21 mouse cellular contexts compared by ENCODE assay signal in the genomic region with DNA sequence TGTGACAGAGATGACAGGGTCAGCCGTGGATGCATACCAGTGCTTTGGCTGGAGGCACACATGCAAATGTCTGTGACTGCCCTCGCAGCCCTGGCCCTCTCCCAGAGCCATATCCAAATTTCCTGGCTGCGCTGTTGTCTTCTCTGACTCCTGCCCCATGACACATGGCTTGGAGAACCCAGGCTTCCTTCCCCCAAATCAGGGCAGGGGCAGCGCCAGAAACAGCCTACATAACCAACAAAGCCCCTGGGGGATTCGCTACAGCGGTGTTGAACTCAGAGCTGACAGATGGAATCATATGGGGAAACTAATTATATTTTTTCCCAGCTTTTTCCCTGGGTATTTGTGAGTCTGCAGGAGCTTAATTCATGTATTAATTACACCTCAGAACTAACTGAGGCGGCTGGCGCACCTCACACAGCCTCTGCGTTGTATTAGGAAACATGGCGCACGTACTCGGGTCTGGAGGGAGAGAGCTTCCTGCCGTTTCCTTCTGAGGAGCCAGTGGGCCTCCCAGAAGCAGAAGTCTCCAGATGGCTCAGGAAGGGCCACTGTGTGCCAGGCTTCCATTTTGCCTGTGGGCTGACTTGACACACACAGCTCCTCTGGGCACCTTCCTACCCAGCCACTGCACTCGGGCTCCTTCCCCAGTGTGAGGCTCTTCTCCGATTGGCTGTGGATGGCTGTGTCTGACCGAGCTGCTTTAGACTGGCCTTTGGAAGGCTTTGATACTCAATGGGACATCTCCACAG. TPM values are rescaled to one million over a fixed set of nuclear protein-coding genes. Genes with fewer than 3 reads are reported as not detected.
A peak's percentile ranks its signal among the peaks of the same experiment; 100 is the strongest.
DNase-seq lines count a peak whose midpoint lies in the region; ATAC-seq and TF ChIP-seq lines count a peak whose summit lies in the region.
"Had no signal": no experiment of that assay in that cellular context is flagged by ENCODE, and none has a peak within 500 bp of the region (broad histone marks: within the 10 kb centered on the region; RNA-seq: fewer than 3 reads in every experiment).

No protein-coding gene starts in this region.

- no peaks in the 10 kb centered on the region for H3K4me1 ChIP-seq in forebrain, postnatal 0 days (ENCODE audit: insufficient read depth)
- H3K4me1 ChIP-seq in hindbrain, embryonic 16.5 days (ENCODE audit: control insufficient read depth, insufficient read depth, low read depth, low read length) = peaks cover 7% of the 10 kb centered on the region
- H3K4me1 ChIP-seq in neural tube, embryonic 13.5 days (replicated peaks) = peaks cover 12% of the 10 kb centered on the region
- H3K4me1 ChIP-seq: heart, embryonic 12.5 days; kidney, embryonic 15.5 days had no signal

- no peak overlapping the region for H3K9ac ChIP-seq in forebrain, postnatal 0 days
- no peak overlapping the region for H3K9ac ChIP-seq in hindbrain, embryonic 16.5 days (ENCODE audit: low read depth, low read length)
- H3K9ac ChIP-seq in neural tube, embryonic 13.5 days = no peak overlapping the region
- H3K9ac ChIP-seq: heart, embryonic 12.5 days; kidney, embryonic 15.5 days; lung, embryonic 14.5 days had no signal

- H3K36me3 ChIP-seq in forebrain, postnatal 0 days (ENCODE audit: insufficient read depth) = no peaks in the 10 kb centered on the region
- no peaks in the 10 kb centered on the region for H3K36me3 ChIP-seq in hindbrain, embryonic 16.5 days (ENCODE audit: control insufficient read depth, insufficient read depth, low read length)
- H3K36me3 ChIP-seq in neural tube, embryonic 13.5 days = no peaks in the 10 kb centered on the region
- H3K36me3 ChIP-seq: heart, embryonic 12.5 days; kidney, embryonic 15.5 days had no signal

- H3K27ac ChIP-seq in forebrain, postnatal 0 days (ENCODE audit: low read depth, low read length) = no peak overlapping the region
- no peak overlapping the region for H3K27ac ChIP-seq in hindbrain, embryonic 16.5 days (ENCODE audit: low read depth, low read length)
- H3K27ac ChIP-seq in neural tube, embryonic 13.5 days (replicated peaks) = peak overlapping the region; percentile 38; the same call in 1 of the 2 replicates
- H3K27ac ChIP-seq: kidney, embryonic 15.5 days had no signal

- WGBS in forebrain, postnatal 0 days = 66% methylated on average over 16 of the region's 16 CpGs
- WGBS in hindbrain, embryonic 16.5 days = 49% methylated on average over 16 of the region's 16 CpGs
- 51% methylated on average over 16 of the region's 16 CpGs for WGBS in neural tube, embryonic 13.5 days

- peak; percentile 20; the same call in 1 of the 2 replicates for ATAC-seq in forebrain, postnatal 0 days
- peak; percentile 70 for ATAC-seq in hindbrain, embryonic 16.5 days
- peak; percentile 59 for ATAC-seq in neural tube, embryonic 13.5 days (ENCODE audit: low read depth)
- ATAC-seq: intestine, embryonic 16.5 days had no signal

- intact Hi-C loops in left cerebral cortex, postnatal 4 days (cut with DNase I) = no loop called here

- no peak for TF ChIP-seq CTCF in forebrain, postnatal 0 days (IDR thresholded peaks at IDR 0.05; ENCODE audit: low read depth)

- H3K9me3 ChIP-seq in forebrain, postnatal 0 days (ENCODE audit: low read length) = no peaks in the 10 kb centered on the region
- H3K9me3 ChIP-seq in hindbrain, embryonic 16.5 days (ENCODE audit: control insufficient read depth, low read length) = no peaks in the 10 kb centered on the region
- H3K9me3 ChIP-seq in neural tube, embryonic 13.5 days = no peaks in the 10 kb centered on the region
- H3K9me3 ChIP-seq: heart, embryonic 12.5 days; kidney, embryonic 15.5 days had no signal

- no peak overlapping the region for H3K4me3 ChIP-seq in forebrain, postnatal 0 days (ENCODE audit: low read depth, low read length)
- no peak overlapping the region for H3K4me3 ChIP-seq in hindbrain, embryonic 16.5 days (ENCODE audit: low read length)
- H3K4me3 ChIP-seq in neural tube, embryonic 13.5 days = no peak overlapping the region
- H3K4me3 ChIP-seq: heart, embryonic 12.5 days; kidney, embryonic 15.5 days had no signal

- peak; percentile 72 for DNase-seq in left cerebral cortex, postnatal 4 days
- no peak for DNase-seq in left cerebral cortex, adult 9 months (ENCODE audit: low spot score in 2 of 2)
- DNase-seq in forebrain, postnatal 0 days = no peak
- DNase-seq in gastrocnemius, postnatal 10 days = no peak
- no peak for DNase-seq in right cerebral cortex, postnatal 25 days
- DNase-seq: cerebellum, adult 9-11 months; heart, postnatal 36 days; layer of hippocampus, postnatal 36 days; lung, embryonic 14.5 days; right cerebral cortex, adult 18-20 months; spleen, adult 18-20 months; thymus, postnatal 14 days had no signal

- H3K27me3 ChIP-seq in forebrain, postnatal 0 days (ENCODE audit: insufficient read depth, low read length) = no peaks in the 10 kb centered on the region
- H3K27me3 ChIP-seq in hindbrain, embryonic 16.5 days (replicated peaks; ENCODE audit: control insufficient read depth, insufficient read depth, low read length) = peaks cover 4% of the 10 kb centered on the region
- H3K27me3 ChIP-seq in neural tube, embryonic 13.5 days = no peaks in the 10 kb centered on the region
- H3K27me3 ChIP-seq: heart, embryonic 12.5 days; kidney, embryonic 15.5 days had no signal

- no peak overlapping the region for H3K4me2 ChIP-seq in forebrain, postnatal 0 days (ENCODE audit: low read depth)
- H3K4me2 ChIP-seq in hindbrain, embryonic 16.5 days (ENCODE audit: low read length) = peak overlapping the region; percentile 6
- H3K4me2 ChIP-seq in neural tube, embryonic 13.5 days = no peak overlapping the region
- H3K4me2 ChIP-seq: heart, embryonic 12.5 days; kidney, embryonic 15.5 days; lung, embryonic 14.5 days had no signal

RNA-seq across cellular contexts. Expression of a gene that starts 18.9 kb away (rescaled TPM):
- total RNA-seq in left cerebral cortex, postnatal 4 days (2021) = 1 to 10 TPM in 1 of 2 experiments, under 1 TPM in 1; 0.50 to 1.3 TPM
- total RNA-seq in forebrain, postnatal 0 days (2014; rRNA removed) = 3.0 and 3.5 TPM in 2 replicates
- polyA plus RNA-seq in forebrain, postnatal 0 days (2015; fragmentation: Nextera tagmentation; extraction: Ambion mirVana) = 1.5 and 3.0 TPM in 2 replicates
- polyA plus RNA-seq in hindbrain, embryonic 16.5 days (2015; fragmentation: Nextera tagmentation; extraction: Ambion mirVana) = 5.4 and 5.8 TPM in 2 replicates
- 0.58 and 0.71 TPM in 2 replicates for polyA plus RNA-seq in neural tube, embryonic 13.5 days (2015; fragmentation: Nextera tagmentation; extraction: Ambion mirVana)
- not detected for total RNA-seq in gastrocnemius, postnatal 10 days (2021)
- total RNA-seq: gastrocnemius, postnatal 4 days; heart, postnatal 36 days; liver, adult 2 months had no signal
- polyA plus RNA-seq: heart, embryonic 12.5 days; intestine, embryonic 16.5 days; kidney, embryonic 15.5 days; large intestine, adult 2 months; liver, adult 2 months; stomach, embryonic 16.5 days had no signal

RNA-seq across cellular contexts. Expression of a gene that starts 48.9 kb away (rescaled TPM):
- 1 to 10 TPM; 4.2 to 6.1 TPM for total RNA-seq in left cerebral cortex, postnatal 4 days (2021)
- 1.3 and 3.9 TPM in 2 replicates for total RNA-seq in forebrain, postnatal 0 days (2014; rRNA removed)
- polyA plus RNA-seq in forebrain, postnatal 0 days (2015; fragmentation: Nextera tagmentation; extraction: Ambion mirVana) = 3.9 and 4.4 TPM in 2 replicates
- polyA plus RNA-seq in hindbrain, embryonic 16.5 days (2015; fragmentation: Nextera tagmentation; extraction: Ambion mirVana) = 4.9 and 5.1 TPM in 2 replicates
- polyA plus RNA-seq in neural tube, embryonic 13.5 days (2015; fragmentation: Nextera tagmentation; extraction: Ambion mirVana) = 2.6 and 3.8 TPM in 2 replicates
- 10 to 100 TPM; 41.2 to 41.4 TPM for total RNA-seq in gastrocnemius, postnatal 10 days (2021)

Comparison
In these comparisons a context has a peak if more than half of its experiments do, and no peak if none do; other contexts are left out.
1. ATAC-seq: peak in every context shown above with its lines; median percentile 70 in hindbrain, embryonic 16.5 days; 59 in neural tube, embryonic 13.5 days; 20 in forebrain, postnatal 0 days.